Mouse (Mus musculus) left cerebral cortex, adult 2 months (tissue): Measurements from ENCODE around the gene Tmem176a. TPM values are rescaled to one million over a fixed set of nuclear protein-coding genes. Genes with fewer than 3 reads are reported as not detected.
A peak's percentile ranks its signal among the peaks of the same experiment; 100 is the strongest.
"Not testable (repeated sequence)": the region's sequence is repeated elsewhere in the genome, so short reads cannot be mapped to it uniquely, and the experiment has no call there.

ENCODE experiments used
- DNase-seq, 2 experiments: peaks; one replicate each; pipeline ENCODE4 v3.0.0; 2021 to 2022; ENCODE audit warnings: low spot score in 2 of 2, mixed read lengths in 1 of 2; ENCODE audit errors: extremely low spot score in 1 of 2
- H3K27ac ChIP-seq: fragments of 200-600 bp; 2 replicates; pipeline ENCODE4 v1.8.1; 2022
- H3K4me3 ChIP-seq: fragments of 200-600 bp; 2 replicates; pipeline ENCODE4 v1.8.1; 2022
- CTCF ChIP-seq: fragments of 200-600 bp; IDR thresholded peaks from 2 replicates; pipeline ENCODE4 v1.8.1; 2022; ENCODE audit warnings: antibody characterized with exemption, mild to moderate bottlenecking, moderate library complexity
- intact Hi-C: fragments of 180-260 bp; cut with DNase I; formaldehyde crosslinking; loops from one replicate; pipeline ENCODE4 v1.15.1; 2025
- long read RNA-seq, 2 experiments: library from polyadenylated mRNA; stranded (forward); transcript quantifications; one replicate each; pipeline ENCODE4 v2.0.0; 2021; ENCODE audit warnings: borderline mapping rate in 2 of 2
- total RNA-seq, 2 experiments: library from RNA; stranded (reverse); gene quantifications; 2 replicates each; pipeline ENCODE4 v1.2.3; 2021

Tmem176a gene
- 10 to 100 TPM; 27.9 to 34.0 TPM for total RNA-seq
- long read RNA-seq, experiment 1, transcript Tmem176a-201 (7 exons, 1,540 nt): major isoform, 9 of 13 reads
- long read RNA-seq, experiment 1, partial matches to known transcripts: 1 of 13 reads
- long read RNA-seq, experiment 1, other reads (novel, unspliced or antisense): 1 of 13 reads
- long read RNA-seq, experiment 2, transcript Tmem176a-201 (7 exons, 1,540 nt): major isoform, 20 of 20 reads
- long read RNA-seq, experiment 2, partial matches to known transcripts: 0 of 20 reads
- long read RNA-seq, experiment 2, other reads (novel, unspliced or antisense): 0 of 20 reads

DNA sequence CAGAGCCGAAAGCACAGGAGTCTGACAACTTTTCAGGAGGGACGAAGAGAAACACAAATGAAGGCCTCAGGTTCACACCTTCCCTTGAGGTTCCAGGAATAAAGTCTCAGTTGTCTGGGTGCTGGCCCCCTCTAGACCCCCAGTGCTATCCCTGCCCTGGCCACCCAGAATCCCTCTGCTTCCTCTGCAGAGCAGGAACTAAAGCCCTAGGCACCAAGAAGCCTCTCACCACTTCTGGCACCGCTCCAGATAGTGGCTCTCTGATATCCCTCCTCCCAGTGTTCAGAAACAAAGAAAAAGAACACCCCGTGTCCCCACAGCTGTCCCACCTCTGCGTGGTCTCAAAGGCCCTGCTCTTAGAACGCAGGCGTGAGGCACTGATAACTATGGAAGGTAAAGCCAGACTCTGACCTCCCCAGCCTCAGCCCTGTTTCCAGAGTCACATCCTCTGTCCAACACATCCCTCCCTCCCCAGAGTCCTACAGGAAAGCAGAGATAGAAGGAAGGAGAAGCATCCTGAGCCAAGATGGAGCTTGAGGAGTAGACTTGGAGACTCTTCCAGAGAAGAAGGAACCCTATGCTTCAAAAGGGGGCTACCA is at the start of gene Tmem176a:
Gene Tmem176a (plus strand): TSS at position 549 of the 599 bp plus-strand sequence.
- no peak for DNase-seq
- no peak for TF ChIP-seq CTCF
- Histone ChIP-seq H3K27ac (peak within 1 kb of the TSS; percentile 77), H3K4me3 (peak within 1 kb of the TSS; percentile 39)
- intact Hi-C loops: no loop called here

DNA sequence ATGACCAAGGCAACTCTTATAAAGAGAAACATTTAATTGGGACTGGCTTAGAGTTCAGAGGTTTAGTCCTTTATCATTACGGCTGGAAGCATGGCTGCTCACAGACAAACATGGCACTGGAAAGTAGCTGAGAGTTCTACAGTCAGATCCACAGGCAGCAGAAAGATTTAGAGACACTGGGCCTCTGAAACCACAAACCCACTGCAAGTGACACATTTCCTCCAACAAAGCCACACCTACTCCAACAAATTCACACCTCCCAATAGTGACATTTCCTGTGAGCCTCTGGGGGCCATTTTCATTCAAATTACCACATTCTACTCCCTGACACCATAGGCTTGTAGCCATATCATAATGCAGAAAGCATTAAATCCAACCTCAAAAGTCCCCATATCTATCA is 38.8 kb upstream of the Tmem176a start:
- Histone ChIP-seq H3K4me3 (no peak overlapping the region), H3K27ac (no peak overlapping the region)
- no peak for TF ChIP-seq CTCF
- intact Hi-C loops: no loop called here
- DNase-seq: no peak

DNA sequence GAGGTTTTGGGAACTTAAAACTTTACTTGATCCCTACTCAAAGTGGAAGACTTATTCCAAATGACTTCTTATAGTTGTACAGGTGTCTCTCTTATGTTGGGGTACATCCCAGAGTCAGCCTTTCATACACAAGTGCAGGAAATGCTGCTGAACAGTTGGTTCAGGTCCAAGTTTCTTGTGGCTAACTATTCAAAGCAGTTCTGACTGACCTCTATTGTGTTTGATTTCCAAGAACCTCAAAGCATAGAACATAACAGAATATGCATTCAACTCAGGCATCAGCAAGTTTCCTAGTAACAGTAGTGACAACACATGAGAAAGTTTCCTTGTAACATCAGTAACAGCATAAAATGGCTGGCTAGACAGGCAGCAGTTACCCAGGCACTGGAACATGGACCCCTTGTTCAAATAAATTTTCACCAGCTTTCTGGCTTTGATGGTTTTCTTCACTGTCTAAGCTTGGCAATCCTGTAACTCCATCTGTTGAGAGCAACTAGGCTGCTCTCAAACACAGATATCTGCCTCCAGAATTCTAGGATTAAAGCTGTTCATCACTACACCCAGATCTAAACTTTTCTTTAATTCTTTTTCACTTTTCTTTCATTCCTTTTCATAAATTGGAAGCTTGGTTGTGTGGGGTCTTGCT is 37.2 kb upstream of the Tmem176a start:
- TF ChIP-seq CTCF: no peak
- DNase-seq: no peak
- Histone ChIP-seq H3K4me3 (no peak overlapping the region), H3K27ac (no peak overlapping the region)
- intact Hi-C loops: no loop called here

DNA sequence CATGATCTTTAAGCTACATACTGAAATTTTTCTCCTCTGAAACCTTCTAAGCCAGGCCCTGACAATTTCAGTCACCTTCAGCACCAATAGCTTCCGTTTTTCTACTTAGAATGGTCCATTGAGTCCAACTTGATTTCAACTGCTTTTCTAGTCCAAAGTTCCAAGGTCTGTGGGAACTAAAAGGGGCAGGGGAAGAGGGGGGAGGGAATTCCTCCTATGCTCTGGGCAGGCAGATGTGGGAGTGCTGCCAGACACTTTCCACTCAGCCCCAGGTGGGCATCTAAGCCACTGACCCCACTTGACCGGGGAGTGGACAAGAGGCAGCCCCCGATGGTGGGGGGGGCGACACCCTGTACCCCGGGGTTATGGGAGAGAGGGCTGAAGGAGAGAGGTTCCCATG is 36.4 kb upstream of the Tmem176a start:
- no peak for TF ChIP-seq CTCF
- no peak overlapping the region for H3K27ac ChIP-seq
- DNase-seq: no peak
- intact Hi-C loops: no loop called here
- no peak overlapping the region for H3K4me3 ChIP-seq

DNA sequence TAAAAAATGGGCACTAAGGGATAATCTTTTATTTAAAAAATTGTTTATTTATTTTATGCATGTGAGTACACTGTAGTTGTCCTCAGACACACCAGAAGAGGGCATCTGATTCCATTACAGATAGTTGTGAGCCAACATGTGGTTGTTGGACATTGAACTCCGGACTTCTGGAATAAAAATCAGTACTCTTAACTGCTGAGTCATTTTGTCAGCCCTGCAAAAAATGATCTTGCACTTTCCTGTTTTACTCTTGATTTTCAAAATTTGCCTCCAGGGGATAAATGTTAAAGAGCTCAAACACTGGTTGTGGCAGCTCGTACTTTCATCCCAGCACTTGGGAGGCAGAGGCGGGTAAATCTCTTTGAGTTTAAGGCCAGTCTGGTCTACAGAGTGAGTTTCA is 34.0 kb upstream of the Tmem176a start:
- Histone ChIP-seq H3K4me3 (no peak overlapping the region), H3K27ac (no peak overlapping the region)
- intact Hi-C loops: no loop called here
- DNase-seq: no peak
- no peak for TF ChIP-seq CTCF

DNA sequence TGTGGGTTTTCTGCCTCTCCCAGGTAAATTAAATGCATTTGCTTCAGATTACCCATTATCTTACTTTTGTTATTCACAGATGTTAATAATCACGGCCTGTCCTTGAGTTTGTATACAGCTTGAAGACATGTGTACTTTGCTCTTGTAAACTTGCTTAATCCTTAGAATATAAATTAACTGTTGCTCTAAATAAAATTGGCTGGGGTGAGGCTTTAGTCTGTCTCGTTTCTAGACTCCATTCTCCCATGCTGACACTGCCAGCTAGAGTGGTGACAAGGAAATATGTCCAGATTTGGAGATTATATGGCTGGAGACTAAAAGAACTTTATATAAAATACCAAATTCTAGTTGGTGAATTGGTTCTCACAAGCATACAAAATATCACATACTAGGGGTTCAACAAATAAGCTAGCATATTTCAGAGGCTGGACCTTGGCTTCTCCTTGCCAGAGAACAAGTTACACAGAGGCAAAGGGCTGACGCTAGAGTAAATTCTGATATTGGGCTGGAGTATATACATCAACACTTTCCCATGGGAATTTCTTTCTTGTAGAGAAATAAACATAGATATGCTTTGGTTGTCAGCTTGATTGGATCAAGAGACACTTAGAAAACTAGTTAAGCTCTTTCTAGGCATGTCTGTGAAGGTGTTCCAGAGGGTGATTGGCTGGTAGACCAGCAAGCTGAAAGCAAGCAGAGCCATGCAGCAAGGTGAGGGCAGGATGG is 31.1 kb upstream of the Tmem176a start:
- DNase-seq: no peak
- Histone ChIP-seq H3K27ac (no peak overlapping the region), H3K4me3 (no peak overlapping the region)
- no peak for TF ChIP-seq CTCF
- intact Hi-C loops: no loop called here

DNA sequence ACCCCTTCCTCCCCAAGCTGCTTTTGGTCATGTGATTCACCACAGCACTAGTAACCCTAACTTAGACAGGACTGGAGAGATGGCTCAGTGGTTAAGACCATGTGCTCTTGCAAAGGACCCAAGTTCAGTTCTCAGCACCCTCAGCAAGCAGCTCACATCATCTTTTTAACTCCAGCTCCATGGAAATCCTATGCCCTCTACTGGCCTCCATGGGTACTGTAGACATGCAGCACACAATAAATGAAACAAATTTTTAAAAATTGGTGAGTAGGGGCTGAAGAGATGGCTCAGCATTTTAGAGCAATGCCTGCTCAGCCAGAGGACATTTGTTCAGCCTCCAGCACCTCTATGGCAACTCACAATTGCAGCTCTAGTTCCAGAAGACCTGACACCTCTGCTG is 25.7 kb upstream of the Tmem176a start:
- DNase-seq: no peak
- Histone ChIP-seq H3K4me3 (no peak overlapping the region), H3K27ac (no peak overlapping the region)
- peak; percentile 21 for TF ChIP-seq CTCF
- intact Hi-C loops: loop anchor here (5.0 kb wide), 1 partner anchor 97 kb away; no protein-coding TSS in a partner anchor

DNA sequence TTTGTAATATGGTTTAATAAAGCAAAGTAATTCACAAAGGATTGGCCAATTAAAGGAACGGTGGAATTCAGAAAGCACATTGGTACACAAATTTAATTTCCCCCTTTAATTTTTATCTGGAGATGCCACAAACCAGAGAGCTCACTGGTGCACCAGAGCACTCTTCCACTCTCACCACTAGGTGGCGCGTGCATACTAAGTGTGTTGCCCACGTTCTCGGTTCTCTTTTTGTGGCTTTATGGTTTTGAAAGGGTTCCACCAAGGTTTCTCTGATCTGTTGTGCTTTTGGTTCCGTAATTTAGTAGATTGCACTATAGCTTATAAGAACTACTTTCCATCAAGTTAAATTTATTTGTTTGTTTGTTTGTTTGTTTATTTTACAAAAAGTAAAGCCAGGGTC is 22.9 kb upstream of the Tmem176a start:
- intact Hi-C loops: loop anchor here (1.0 to 5.0 kb wide), 3 partner anchors 40 to 137 kb away; no protein-coding TSS in a partner anchor
- TF ChIP-seq CTCF: peak; percentile 98
- Histone ChIP-seq H3K4me3 (no peak overlapping the region), H3K27ac (no peak overlapping the region)
- DNase-seq: peak; percentile 59 to 64

DNA sequence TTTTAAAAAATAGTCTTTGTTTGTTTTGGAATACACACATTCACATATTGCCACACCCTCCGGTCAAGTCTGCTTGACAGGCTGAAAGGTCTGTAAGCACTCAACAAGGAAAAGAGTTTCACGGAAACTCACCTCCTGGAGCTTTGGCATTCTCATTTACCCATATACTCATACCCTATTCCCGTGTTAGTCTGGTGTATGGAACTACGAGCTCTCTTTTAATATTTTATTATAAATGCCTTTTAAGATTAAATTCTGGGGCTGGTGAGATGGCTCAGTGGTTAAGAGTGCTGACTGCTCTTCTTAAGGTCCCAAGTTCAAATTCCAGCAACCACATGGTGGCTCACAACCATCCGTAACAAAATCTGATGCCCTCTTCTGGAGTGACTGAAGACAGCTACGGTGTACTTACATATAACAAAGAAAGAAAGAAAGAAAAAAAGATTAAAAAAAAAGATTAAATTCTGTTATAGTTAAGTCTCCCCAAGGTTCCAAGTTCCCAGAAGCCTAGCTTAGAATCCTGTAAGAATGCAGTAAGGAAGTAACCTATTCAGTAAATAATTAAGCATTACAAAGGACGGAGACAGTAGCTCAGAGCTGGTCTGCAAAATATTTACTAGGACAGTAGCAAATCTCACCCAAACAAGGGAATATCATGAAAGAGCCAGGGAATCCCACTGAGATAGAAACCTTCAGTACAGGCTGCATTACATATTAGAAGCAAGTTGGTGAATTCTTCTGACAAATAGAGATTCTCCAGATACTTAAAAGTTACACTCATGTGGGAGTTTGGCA is 18.5 kb upstream of the Tmem176a start:
- H3K27ac ChIP-seq, intact Hi-C loops, DNase-seq, H3K4me3 ChIP-seq: not testable (repeated sequence)

DNA sequence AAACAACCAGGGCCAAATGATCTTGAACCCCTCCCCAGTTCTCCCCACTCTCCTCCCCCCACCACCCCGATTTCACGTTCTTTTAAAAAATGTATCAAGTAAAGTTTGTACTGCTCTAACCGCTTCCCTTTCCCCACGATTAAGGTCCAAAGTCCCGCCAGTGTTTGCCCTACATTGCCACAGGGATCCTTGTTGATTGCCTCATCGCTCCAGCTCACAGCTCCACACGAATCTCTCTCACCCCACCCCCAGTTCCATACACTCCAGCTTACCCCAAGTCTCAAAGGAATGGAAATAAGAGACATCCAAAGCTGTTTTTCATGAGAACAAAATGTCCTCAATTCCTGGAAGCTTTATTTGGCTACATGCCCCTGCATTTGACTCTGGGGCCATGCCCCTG is 15.7 kb upstream of the Tmem176a start:
- intact Hi-C loops: no loop called here
- no peak overlapping the region for H3K4me3 ChIP-seq
- no peak overlapping the region for H3K27ac ChIP-seq
- no peak for TF ChIP-seq CTCF
- no peak for DNase-seq

DNA sequence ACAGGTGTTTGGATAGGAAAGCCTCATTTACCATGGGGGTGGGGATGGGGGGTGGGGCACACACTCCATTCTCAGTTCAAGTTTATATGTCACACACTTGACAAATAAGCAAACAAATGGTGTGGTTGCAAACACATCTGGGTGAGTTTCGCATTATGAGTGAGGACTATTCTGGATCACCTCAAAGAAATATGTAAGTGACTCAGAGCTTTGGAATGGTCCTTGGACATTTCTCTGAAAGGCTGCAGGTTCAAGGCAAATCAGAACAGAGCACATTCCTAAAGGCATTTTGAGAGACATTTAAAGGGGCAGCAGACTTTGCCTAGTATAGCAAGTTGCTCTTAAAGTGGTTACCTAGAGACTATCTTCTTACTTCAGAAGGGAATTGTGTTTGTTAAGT is 11.7 kb upstream of the Tmem176a start:
- intact Hi-C loops: no loop called here
- no peak overlapping the region for H3K27ac ChIP-seq
- no peak for TF ChIP-seq CTCF
- no peak overlapping the region for H3K4me3 ChIP-seq
- DNase-seq: no peak
